Mouse (Mus musculus): Measurements from ENCODE around the gene Wtip. TPM values are rescaled to one million over a fixed set of nuclear protein-coding genes. Genes with fewer than 3 reads are reported as not detected.
"Not testable (repeated sequence)": the region's sequence is repeated elsewhere in the genome, so short reads cannot be mapped to it uniquely, and the experiment has no call there.

Gene Wtip
- polyA plus RNA-seq, 1 experiment from 2014 or later: 2.8 TPM

GRCm38 (mm10) chr7:34094911-34095481, 38.1 kb downstream of the Wtip start, which contains the start of gene Scgb1b30:
Gene Scgb1b30 (plus strand): TSS chr7:34095431.
- no peak within 1 kb of the TSS for H3K4me3 ChIP-seq (replicated peaks; ENCODE audit: low read depth, low read length)
- 82% methylated on average over 3 of the region's 3 CpGs for WGBS
- no peaks in the 10 kb centered on the region for H3K27me3 ChIP-seq (ENCODE audit: control insufficient read depth, insufficient read depth, low read length)
- no peak for ATAC-seq (ENCODE audit: low FRiP score, low TSS enrichment)
- H3K4me1 ChIP-seq (ENCODE audit: control insufficient read depth, insufficient read depth, low read length): no peaks in the 10 kb centered on the region
- H3K27ac ChIP-seq (replicated peaks; ENCODE audit: low read depth, low read length): no peak within 1 kb of the TSS
- H3K9me3 ChIP-seq (ENCODE audit: control insufficient read depth, low read length): peaks cover 4% of the 10 kb centered on the region; the same call in 1 of the 2 replicates
- H3K4me2 ChIP-seq (ENCODE audit: low read length): no peak within 1 kb of the TSS
- no peaks in the 10 kb centered on the region for H3K36me3 ChIP-seq (ENCODE audit: control insufficient read depth, insufficient read depth, low read length)
- no peak for DNase-seq
- no peak within 1 kb of the TSS for H3K9ac ChIP-seq (replicated peaks; ENCODE audit: low read length)

GRCm38 (mm10) chr7:34068132-34068531, 64.9 kb downstream of the Wtip start:
- 80% methylated on average over 5 of the region's 5 CpGs for WGBS
- not testable (repeated sequence) for H3K36me3 ChIP-seq (ENCODE audit: control insufficient read depth, insufficient read depth, low read length); H3K9ac ChIP-seq (replicated peaks; ENCODE audit: low read length); H3K4me1 ChIP-seq (ENCODE audit: control insufficient read depth, insufficient read depth, low read length); ATAC-seq (ENCODE audit: low FRiP score, low TSS enrichment); H3K9me3 ChIP-seq (ENCODE audit: control insufficient read depth, low read length); DNase-seq; H3K27ac ChIP-seq (replicated peaks; ENCODE audit: low read depth, low read length); H3K27me3 ChIP-seq (ENCODE audit: control insufficient read depth, insufficient read depth, low read length); H3K4me2 ChIP-seq (ENCODE audit: low read length); H3K4me3 ChIP-seq (replicated peaks; ENCODE audit: low read depth, low read length)

Other genes with a start within 250 kb of the Wtip start
- gene Scgb2b26, start 188.2 kb downstream of the Wtip start, polyA plus RNA-seq (2014; fragmentation: Nextera tagmentation; extraction: Ambion mirVana): not detected in 2 replicates
- gene Scgb2b27, start 119.3 kb downstream of the Wtip start, polyA plus RNA-seq (2014; fragmentation: Nextera tagmentation; extraction: Ambion mirVana): not detected in 2 replicates
- not detected in 2 replicates for gene Scgb1b27, start 111.8 kb downstream of the Wtip start, polyA plus RNA-seq (2014; fragmentation: Nextera tagmentation; extraction: Ambion mirVana)
- not detected in 2 replicates for gene Scgb1b30, start 37.8 kb downstream of the Wtip start, polyA plus RNA-seq (2014; fragmentation: Nextera tagmentation; extraction: Ambion mirVana)
- 159 and 203 TPM in 2 replicates for gene Uba2, start 36.3 kb upstream of the Wtip start, polyA plus RNA-seq (2014; fragmentation: Nextera tagmentation; extraction: Ambion mirVana)
- 67.7 and 77.4 TPM in 2 replicates for gene Pdcd2l, start 63.4 kb upstream of the Wtip start, polyA plus RNA-seq (2014; fragmentation: Nextera tagmentation; extraction: Ambion mirVana)
- gene Gpi1, start 97.1 kb upstream of the Wtip start, polyA plus RNA-seq (2014; fragmentation: Nextera tagmentation; extraction: Ambion mirVana): 192 and 216 TPM in 2 replicates
- 0.84 TPM in 1 of 2 replicates, not detected in the other for gene Gm6096, start 117.8 kb upstream of the Wtip start, polyA plus RNA-seq (2014; fragmentation: Nextera tagmentation; extraction: Ambion mirVana)
- gene 4931406P16Rik, start 180.3 kb upstream of the Wtip start, polyA plus RNA-seq (2014; fragmentation: Nextera tagmentation; extraction: Ambion mirVana): 36.7 and 40.6 TPM in 2 replicates